Mouse (Mus musculus) myocyte (in vitro differentiated cells): ENCODE data around the gene Hist1h2bf.

ENCODE experiments used
- E2F4 ChIP-seq: IDR thresholded peaks from one replicate; pipeline ENCODE4 v1.6.1; 2011; ENCODE audit warnings: mild to moderate bottlenecking, control low read depth, moderate library complexity; ENCODE audit not compliant: insufficient read depth
- POLR2A ChIP-seq: IDR thresholded peaks from one replicate; pipeline ENCODE4 v1.6.1; 2011; ENCODE audit warnings: low read depth, mild to moderate bottlenecking, control low read depth, moderate library complexity; ENCODE audit not compliant: insufficient read length
- POLR2AphosphoS2 ChIP-seq: IDR thresholded peaks from one replicate; pipeline ENCODE4 v1.6.1; 2011; ENCODE audit warnings: low read depth, control low read depth; ENCODE audit not compliant: insufficient read length
- TCF12 ChIP-seq: IDR thresholded peaks from one replicate; pipeline ENCODE4 v1.6.1; 2011; ENCODE audit warnings: mild to moderate bottlenecking, control low read depth; ENCODE audit not compliant: poor library complexity, insufficient read depth, severe bottlenecking
- TCF3 ChIP-seq: IDR thresholded peaks from one replicate; pipeline ENCODE4 v1.6.1; 2011; ENCODE audit warnings: low read depth, control low read depth; ENCODE audit not compliant: insufficient read length
- USF1 ChIP-seq: IDR thresholded peaks from one replicate; pipeline ENCODE4 v1.6.1; 2011; ENCODE audit warnings: low read depth, mild to moderate bottlenecking, control low read depth, moderate library complexity

DNA sequence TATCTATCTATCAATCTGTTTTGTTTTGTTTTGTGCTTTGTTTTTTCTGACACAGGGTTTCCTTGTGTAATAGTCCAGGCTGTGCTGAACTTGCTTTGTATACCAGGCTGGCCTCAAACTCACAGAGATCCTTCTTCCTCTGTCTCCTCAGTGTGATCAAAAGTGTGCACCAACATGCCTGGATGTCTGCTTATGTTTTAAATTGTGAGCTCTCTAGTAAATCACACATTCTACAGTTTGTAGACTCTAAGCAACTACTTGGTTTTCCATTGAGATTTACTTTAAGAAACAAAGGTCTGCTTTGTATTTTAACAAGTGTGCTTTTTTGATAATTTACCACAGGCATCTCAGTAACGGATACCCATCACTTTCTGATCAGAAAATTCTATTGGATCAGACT lies 3.8 kb upstream of the Hist1h2bf start:
- no peak for TF ChIP-seq E2F4
- TF ChIP-seq USF1 = no peak
- TF ChIP-seq TCF12 = no peak
- no peak for TF ChIP-seq POLR2AphosphoS2
- no peak for TF ChIP-seq POLR2A
- TF ChIP-seq TCF3 = no peak
